ENCODE assay signal across 1 mouse cellular context in genomic region chr15:79683707-79684465, GRCm38 (mm10).
TF ChIP-seq lines count a peak whose summit lies in the region.

No protein-coding gene starts in this region.

TF ChIP-seq in MEL, 35 proteins besides CTCF, POLR2A, EP300 and RAD21:
- TF ChIP-seq ELF1 (IDR thresholded peaks at IDR 0.05; ENCODE audit: low read depth, low read length) (no peak), POLR2AphosphoS5 (IDR thresholded peaks at IDR 0.05; ENCODE audit: borderline replicate concordance, low read depth, low read length) (no peak), ETS1 (IDR thresholded peaks at IDR 0.05; ENCODE audit: low read depth, low read length) (no peak), MYC (IDR thresholded peaks at IDR 0.05; ENCODE audit: low read depth, low read length) (0 out of 2 replicates have a peak, but pooled peaks have one; percentile 39), ZKSCAN1 (IDR thresholded peaks at IDR 0.05; ENCODE audit: low read depth, low read length) (no peak), TBP (IDR thresholded peaks at IDR 0.05; ENCODE audit: low read depth, low read length) (0 out of 2 replicates have a peak, but pooled peaks have one; percentile 23), GABPA (IDR thresholded peaks at IDR 0.05; ENCODE audit: low read depth, low read length) (no peak), RCOR1 (IDR thresholded peaks at IDR 0.05; ENCODE audit: low read depth, low read length) (no peak), NRF1 (IDR thresholded peaks at IDR 0.05; ENCODE audit: insufficient read depth, low read depth, low read length, poor library complexity, severe bottlenecking) (0 out of 2 replicates have a peak, but pooled peaks have one; percentile 25), SIN3A (IDR thresholded peaks at IDR 0.05; ENCODE audit: low read length) (no peak; the same call in 1 of the 2 replicates), USF2 (IDR thresholded peaks at IDR 0.05; ENCODE audit: borderline replicate concordance in 1 of 2, insufficient read depth in 1 of 2, low read depth in 1 of 2, low read length in 2 of 2) (no peak), JUND (IDR thresholded peaks at IDR 0.05; ENCODE audit: low read depth, low read length) (0 out of 2 replicates have a peak, but pooled peaks have one; percentile 13), TAL1 (IDR thresholded peaks at IDR 0.05; ENCODE audit: low read length) (peak; percentile 26), ZC3H11A (IDR thresholded peaks at IDR 0.05; ENCODE audit: low read depth, low read length) (no peak), MAZ (IDR thresholded peaks at IDR 0.05; ENCODE audit: low read depth, low read length) (no peak), BHLHE40 (IDR thresholded peaks at IDR 0.05; ENCODE audit: borderline replicate concordance, low read depth, low read length) (no peak), ZMIZ1 (IDR thresholded peaks at IDR 0.05; ENCODE audit: low read depth, low read length) (no peak), TCF12 (IDR thresholded peaks at IDR 0.05; ENCODE audit: low read depth, low read length) (no peak), KAT2A (conservative IDR thresholded peaks at IDR 0.05; ENCODE audit: low read depth, low read length) (no peak), SMC3 (IDR thresholded peaks at IDR 0.05; ENCODE audit: low read depth, low read length) (no peak), MAFK (IDR thresholded peaks at IDR 0.05; ENCODE audit: borderline replicate concordance, low read depth, low read length) (no peak), MAX (IDR thresholded peaks at IDR 0.05; ENCODE audit: low read length) (peak; percentile 55; the same call in 1 of the 2 replicates), E2F4 (IDR thresholded peaks at IDR 0.05; ENCODE audit: borderline replicate concordance, low read depth, low read length) (no peak), HCFC1 (IDR thresholded peaks at IDR 0.05; ENCODE audit: low read depth, low read length) (no peak), GATA1 (IDR thresholded peaks at IDR 0.05; ENCODE audit: low read depth, low read length) (no peak), POLR2AphosphoS2 (IDR thresholded peaks at IDR 0.05; ENCODE audit: low read length) (no peak), NELFE (IDR thresholded peaks at IDR 0.05; ENCODE audit: low read depth, low read length) (no peak), ZNF384 (IDR thresholded peaks at IDR 0.05; ENCODE audit: low read depth, low read length) (no peak), MXI1 (IDR thresholded peaks at IDR 0.05; ENCODE audit: low read depth, low read length) (peak; percentile 29; the same call in 1 of the 2 replicates), CHD2 (IDR thresholded peaks at IDR 0.05; ENCODE audit: low read length) (no peak), MYB (IDR thresholded peaks at IDR 0.05; ENCODE audit: low read depth, low read length) (no peak), CHD1 (IDR thresholded peaks at IDR 0.05; ENCODE audit: low read depth, low read length) (no peak)
